Mouse (Mus musculus) heart, embryonic 10.5 days (tissue): ENCODE results near the gene Mark2. TPM values are rescaled to one million over a fixed set of nuclear protein-coding genes. Genes with fewer than 3 reads are reported as not detected.

ENCODE experiments used
- DNase-seq: peaks from one replicate; pipeline ENCODE4 v3.0.0-alpha.2; 2017; ENCODE audit warnings: low spot score
- H3K27ac ChIP-seq: fragments of 300-500 bp; sonication (generic); 2 replicates; pipeline ENCODE4 v1.5.1; 2016; ENCODE audit warnings: mild to moderate bottlenecking
- H3K27me3 ChIP-seq: fragments of 300-500 bp; sonication (generic); 2 replicates; pipeline ENCODE4 v1.6.1; 2016; ENCODE audit warnings: mild to moderate bottlenecking; ENCODE audit not compliant: poor library complexity, insufficient read depth, severe bottlenecking
- H3K36me3 ChIP-seq: fragments of 300-500 bp; sonication (generic); 2 replicates; pipeline ENCODE4 v1.6.1; 2016; ENCODE audit warnings: mild to moderate bottlenecking, moderate library complexity
- H3K4me1 ChIP-seq: fragments of 300-500 bp; sonication (generic); 2 replicates; pipeline ENCODE4 v1.6.1; 2016; ENCODE audit warnings: mild to moderate bottlenecking
- H3K4me3 ChIP-seq: fragments of 300-500 bp; sonication (generic); 2 replicates; pipeline ENCODE4 v1.5.1; 2016; ENCODE audit warnings: mild to moderate bottlenecking, moderate library complexity
- H3K9me3 ChIP-seq: fragments of 300-500 bp; sonication (generic); 2 replicates; pipeline ENCODE4 v1.6.1; 2016; ENCODE audit warnings: mild to moderate bottlenecking, moderate library complexity
- WGBS: fragments of 180-500 bp; shearing (Covaris S2); methylation state at CpG from one replicate; pipeline ENCODE4 v1.1.7; 2016; 5-methylcytosine and 5-hydroxymethylcytosine counted together
- polyA plus RNA-seq: library from polyadenylated mRNA; unstranded; fragments of >200 nt; fragmentation: Nextera tagmentation; extraction: Ambion mirVana; gene quantifications from 2 replicates; pipeline ENCODE4 v1.2.1, GENCODE M21; 2016

Gene Mark2
- polyA plus RNA-seq, 1 experiment from 2014 or later, result 50.6 TPM

GRCm38 (mm10) chr19:7315587-7315984 lies 26.1 kb downstream of the Mark2 start:
- Histone ChIP-seq H3K36me3 (no peaks in the 10 kb centered on the region), H3K4me1 (peaks cover 26% of the 10 kb centered on the region), H3K4me3 (no peak overlapping the region), H3K27ac (no peak overlapping the region), H3K9me3 (no peaks in the 10 kb centered on the region), H3K27me3 (no peaks in the 10 kb centered on the region)
- 87% methylated on average over 4 of the region's 4 CpGs for whole genome bisulfite sequencing
- DNase-seq, result no peak

GRCm38 (mm10) chr19:7314976-7315586 lies 26.6 kb downstream of the Mark2 start:
- Histone ChIP-seq H3K4me3 (no peak overlapping the region), H3K27me3 (no peaks in the 10 kb centered on the region), H3K27ac (no peak overlapping the region), H3K36me3 (no peaks in the 10 kb centered on the region), H3K4me1 (peaks cover 29% of the 10 kb centered on the region), H3K9me3 (no peaks in the 10 kb centered on the region)
- no peak for DNase-seq
- WGBS, result 84% methylated on average over 8 of the region's 8 CpGs

GRCm38 (mm10) chr19:7313660-7314059 lies 28.0 kb downstream of the Mark2 start:
- WGBS, result 68% methylated on average over 2 of the region's 2 CpGs
- H3K4me1 ChIP-seq, result peaks cover 43% of the 10 kb centered on the region
- no peaks in the 10 kb centered on the region for H3K27me3 ChIP-seq
- no peaks in the 10 kb centered on the region for H3K36me3 ChIP-seq
- no peak for DNase-seq
- no peak overlapping the region for H3K4me3 ChIP-seq
- H3K27ac ChIP-seq, result no peak overlapping the region
- no peaks in the 10 kb centered on the region for H3K9me3 ChIP-seq

GRCm38 (mm10) chr19:7311306-7311705 lies 30.4 kb downstream of the Mark2 start:
- H3K4me1 ChIP-seq, result peaks cover 67% of the 10 kb centered on the region
- H3K36me3 ChIP-seq, result no peaks in the 10 kb centered on the region
- no peaks in the 10 kb centered on the region for H3K9me3 ChIP-seq
- DNase-seq, result no peak
- H3K4me3 ChIP-seq, result 0 out of 2 replicates have a peak overlapping the region, but pooled peaks have one; percentile 13
- no peaks in the 10 kb centered on the region for H3K27me3 ChIP-seq
- 13% methylated on average over 10 of the region's 10 CpGs for WGBS
- H3K27ac ChIP-seq, result peak overlapping the region; percentile 87

- WGBS, result 5% methylated on average over 5 of the region's 5 CpGs
- Histone ChIP-seq H3K9me3 (no peaks in the 10 kb centered on the region), H3K36me3 (no peaks in the 10 kb centered on the region), H3K27ac (peak overlapping the region; percentile 87), H3K4me1 (peaks cover 73% of the 10 kb centered on the region), H3K27me3 (no peaks in the 10 kb centered on the region), H3K4me3 (peak overlapping the region; percentile 18)
- peak; percentile 89 for DNase-seq
Observed at GRCm38 (mm10) chr19:7310704-7311103, 31.0 kb downstream of the Mark2 start.

GRCm38 (mm10) chr19:7309738-7310330 lies 31.8 kb downstream of the Mark2 start:
- WGBS, result 42% methylated on average over 2 of the region's 2 CpGs
- Histone ChIP-seq H3K27ac (peak overlapping the region; percentile 87), H3K4me1 (peaks cover 76% of the 10 kb centered on the region)

GRCm38 (mm10) chr19:7307995-7308770 lies 33.5 kb downstream of the Mark2 start:
- H3K9me3 ChIP-seq, result no peaks in the 10 kb centered on the region
- peak overlapping the region; percentile 24 for H3K4me3 ChIP-seq
- no peak for DNase-seq
- no peaks in the 10 kb centered on the region for H3K36me3 ChIP-seq
- H3K27me3 ChIP-seq, result no peaks in the 10 kb centered on the region
- peaks cover 70% of the 10 kb centered on the region for H3K4me1 ChIP-seq
- WGBS, result 34% methylated on average over 8 of the region's 8 CpGs
- H3K27ac ChIP-seq, result peak overlapping the region; percentile 62

More at GRCm38 (mm10) chr19:7309738-7310330, 31.8 kb downstream of the Mark2 start:
- Histone ChIP-seq H3K27me3 (no peaks in the 10 kb centered on the region), H3K9me3 (no peaks in the 10 kb centered on the region), H3K4me3 (peak overlapping the region; percentile 18; the same call in 1 of the 2 replicates), H3K36me3 (no peaks in the 10 kb centered on the region)
- no peak for DNase-seq

- Histone ChIP-seq H3K4me1 (peaks cover 67% of the 10 kb centered on the region), H3K27me3 (no peaks in the 10 kb centered on the region)
Observed at GRCm38 (mm10) chr19:7306968-7307367, 34.7 kb downstream of the Mark2 start.

GRCm38 (mm10) chr19:7305380-7306310 lies 36.0 kb downstream of the Mark2 start:
- no peaks in the 10 kb centered on the region for H3K27me3 ChIP-seq
- H3K4me1 ChIP-seq, result peaks cover 58% of the 10 kb centered on the region
- H3K9me3 ChIP-seq, result no peaks in the 10 kb centered on the region
- WGBS, result 45% methylated on average over 10 of the region's 11 CpGs
- H3K4me3 ChIP-seq, result no peak overlapping the region
- H3K36me3 ChIP-seq, result no peaks in the 10 kb centered on the region
- no peak overlapping the region for H3K27ac ChIP-seq
- DNase-seq, result no peak

More at GRCm38 (mm10) chr19:7306968-7307367, 34.7 kb downstream of the Mark2 start:
- H3K4me3 ChIP-seq, result no peak overlapping the region
- no peak for DNase-seq
- peak overlapping the region; percentile 70 for H3K27ac ChIP-seq
- H3K9me3 ChIP-seq, result no peaks in the 10 kb centered on the region
- 55% methylated on average over 3 of the region's 3 CpGs for WGBS
- H3K36me3 ChIP-seq, result no peaks in the 10 kb centered on the region

- no peak overlapping the region for H3K27ac ChIP-seq
- no peaks in the 10 kb centered on the region for H3K27me3 ChIP-seq
- no peak overlapping the region for H3K4me3 ChIP-seq
- DNase-seq, result no peak
- 66% methylated on average over 2 of the region's 2 CpGs for WGBS
- H3K9me3 ChIP-seq, result no peaks in the 10 kb centered on the region
- H3K4me1 ChIP-seq, result peaks cover 49% of the 10 kb centered on the region
- 0 out of 2 replicates have a peak, but pooled peaks cover 4% of the 10 kb centered on the region for H3K36me3 ChIP-seq
Observed at GRCm38 (mm10) chr19:7304801-7305200, 36.9 kb downstream of the Mark2 start.

- peaks cover 48% of the 10 kb centered on the region for H3K4me1 ChIP-seq
- no peak overlapping the region for H3K27ac ChIP-seq
- H3K36me3 ChIP-seq, result peaks cover 12% of the 10 kb centered on the region; the same call in 1 of the 2 replicates
- 77% methylated on average over 6 of the region's 6 CpGs for WGBS
- H3K9me3 ChIP-seq, result no peaks in the 10 kb centered on the region
- DNase-seq, result no peak
- H3K27me3 ChIP-seq, result no peaks in the 10 kb centered on the region
- H3K4me3 ChIP-seq, result no peak overlapping the region
Observed at GRCm38 (mm10) chr19:7303796-7304195, 37.9 kb downstream of the Mark2 start.

GRCm38 (mm10) chr19:7302493-7302797 lies 39.2 kb downstream of the Mark2 start:
- Histone ChIP-seq H3K27me3 (no peaks in the 10 kb centered on the region), H3K4me3 (no peak overlapping the region), H3K36me3 (peaks cover 12% of the 10 kb centered on the region; the same call in 1 of the 2 replicates), H3K4me1 (peaks cover 41% of the 10 kb centered on the region), H3K27ac (no peak overlapping the region), H3K9me3 (no peaks in the 10 kb centered on the region)
- DNase-seq, result no peak
- 65% methylated on average over 1 of the region's 1 CpGs for WGBS
